Mouse (Mus musculus): ENCODE results near the gene Plekha7. TPM values are rescaled to one million over a fixed set of nuclear protein-coding genes. Genes with fewer than 3 reads are reported as not detected.
"Not testable (repeated sequence)": the region's sequence is repeated elsewhere in the genome, so short reads cannot be mapped to it uniquely, and the experiment has no call there.

The Plekha7 gene
- polyA plus RNA-seq, 1 experiment from 2014 or later, result 27.7 TPM

DNA sequence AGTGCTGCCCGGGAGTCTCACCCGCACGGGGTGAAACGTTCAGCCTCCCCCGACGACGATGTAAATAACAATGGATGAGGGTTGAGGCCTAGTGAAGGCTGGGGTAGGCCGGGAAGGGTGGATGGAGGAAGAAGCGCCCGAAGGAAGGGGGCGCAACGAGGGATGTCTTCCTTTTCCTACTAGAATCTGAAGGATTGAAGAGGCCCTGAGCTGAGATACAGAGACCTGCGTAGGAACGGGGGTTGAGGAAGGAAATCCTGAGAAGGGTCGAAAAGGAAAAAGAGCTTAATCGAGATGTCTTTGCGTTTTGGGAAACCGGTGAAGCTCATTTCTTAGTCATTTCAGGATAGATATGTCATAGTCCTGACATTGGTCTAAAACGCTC is 214.7 kb downstream of the Plekha7 start:
- Histone ChIP-seq H3K27ac (peak overlapping the region; percentile 97), H3K4me1 (peaks cover 29% of the 10 kb centered on the region), H3K9me3 (no peaks in the 10 kb centered on the region), H3K4me3 (peak overlapping the region; percentile 75), H3K36me3 (replicated peaks) (peaks cover 12% of the 10 kb centered on the region), H3K27me3 (ENCODE audit: poor library complexity, severe bottlenecking) (no peaks in the 10 kb centered on the region)
- DNase-seq (ENCODE audit: extremely low spot score, low spot score), result no peak
- WGBS, result under 1% methylated on average over 19 of the region's 19 CpGs

DNA sequence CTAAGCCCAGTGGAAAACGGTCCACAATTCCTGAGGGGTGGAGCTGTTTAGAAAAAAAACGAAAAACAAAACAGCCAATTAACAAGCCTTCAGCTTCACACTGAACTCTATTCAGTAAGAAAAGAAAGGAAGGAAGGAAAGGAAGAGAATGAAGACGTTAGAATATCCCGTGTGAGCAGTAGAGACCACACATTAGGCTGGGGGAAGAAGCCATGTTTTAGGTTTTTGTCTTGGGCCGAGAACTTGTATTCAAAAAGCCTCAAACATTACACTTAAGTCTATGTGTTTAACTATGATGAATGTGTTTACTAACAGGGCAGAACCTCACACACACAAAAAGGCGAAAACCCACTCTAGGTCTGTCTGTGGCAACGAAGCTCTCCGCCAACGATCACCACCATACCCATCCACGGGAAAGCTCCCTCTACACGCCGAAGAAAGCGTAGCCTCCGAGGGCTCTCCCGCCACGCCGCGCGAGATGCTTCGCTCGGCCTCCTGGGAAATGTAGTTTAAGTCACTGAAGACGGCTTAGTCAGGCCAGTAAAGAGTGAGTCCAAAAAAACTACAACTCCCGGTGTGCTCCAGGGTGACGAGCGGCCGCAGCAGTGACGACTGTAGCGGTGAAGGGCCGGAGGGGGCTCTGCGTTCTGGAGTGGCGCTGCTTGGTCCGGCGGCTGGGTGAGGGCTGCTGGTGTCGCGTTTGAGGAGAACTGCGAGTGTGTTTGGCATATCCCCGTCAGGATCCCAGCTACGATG is 215.3 kb downstream of the Plekha7 start:
- peak overlapping the region; percentile 97 for H3K27ac ChIP-seq
- no peaks in the 10 kb centered on the region for H3K9me3 ChIP-seq
- H3K4me3 ChIP-seq, result peak overlapping the region; percentile 75
- no peaks in the 10 kb centered on the region for H3K27me3 ChIP-seq (ENCODE audit: poor library complexity, severe bottlenecking)
- H3K36me3 ChIP-seq (replicated peaks), result peaks cover 12% of the 10 kb centered on the region
- peak; percentile 96 for DNase-seq (ENCODE audit: extremely low spot score, low spot score)
- H3K4me1 ChIP-seq, result peaks cover 29% of the 10 kb centered on the region
- WGBS, result under 1% methylated on average over 38 of the region's 38 CpGs

DNA sequence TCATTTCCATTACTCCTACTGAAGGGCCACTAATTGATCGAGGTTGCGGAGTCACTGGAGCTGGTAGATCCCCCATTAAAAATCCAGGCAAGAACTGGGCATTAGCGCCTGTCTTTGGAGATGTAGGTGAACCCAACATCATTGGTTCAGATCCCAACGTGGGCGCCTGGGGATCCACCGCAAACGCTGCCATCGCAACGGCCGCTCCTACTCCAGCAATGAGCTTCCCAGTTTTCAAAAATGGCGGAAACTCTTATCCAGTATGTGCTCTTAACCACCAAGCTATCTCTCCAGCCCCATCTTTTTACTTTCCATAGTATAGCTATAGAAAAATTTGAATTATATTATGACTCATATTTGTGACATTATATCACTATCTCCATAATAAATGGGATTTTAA is 223.8 kb downstream of the Plekha7 start, which contains the start of gene Gm4353:
Gm4353 (minus strand) TSS at position 270 of the 400 bp plus-strand sequence.
- H3K27me3 ChIP-seq (ENCODE audit: poor library complexity, severe bottlenecking); H3K36me3 ChIP-seq (replicated peaks); H3K9me3 ChIP-seq; H3K4me1 ChIP-seq; DNase-seq (ENCODE audit: extremely low spot score, low spot score); H3K4me3 ChIP-seq; H3K27ac ChIP-seq: not testable (repeated sequence)
- WGBS, result 97% methylated on average over 11 of the region's 11 CpGs

Other genes starting within 250 kb of the Plekha7 start
- gene Gm4353, start 223.7 kb downstream of the Plekha7 start, polyA plus RNA-seq (2016; fragmentation: Nextera tagmentation; extraction: Ambion mirVana), result 1.0 TPM in 2 replicates
- gene Rps13, start 25.8 kb upstream of the Plekha7 start, polyA plus RNA-seq (2016; fragmentation: Nextera tagmentation; extraction: Ambion mirVana), result 830 and 840 TPM in 2 replicates
- gene Pik3c2a, start 135.1 kb upstream of the Plekha7 start, polyA plus RNA-seq (2016; fragmentation: Nextera tagmentation; extraction: Ambion mirVana), result 33.9 and 35.5 TPM in 2 replicates
- 10.1 and 12.7 TPM in 2 replicates for gene Nucb2, start 196.0 kb upstream of the Plekha7 start, polyA plus RNA-seq (2016; fragmentation: Nextera tagmentation; extraction: Ambion mirVana)

All from forebrain, embryonic 10.5 days (tissue).